Comparison of ENCODE assay signal across 26 mouse cellular contexts in the genomic region with DNA sequence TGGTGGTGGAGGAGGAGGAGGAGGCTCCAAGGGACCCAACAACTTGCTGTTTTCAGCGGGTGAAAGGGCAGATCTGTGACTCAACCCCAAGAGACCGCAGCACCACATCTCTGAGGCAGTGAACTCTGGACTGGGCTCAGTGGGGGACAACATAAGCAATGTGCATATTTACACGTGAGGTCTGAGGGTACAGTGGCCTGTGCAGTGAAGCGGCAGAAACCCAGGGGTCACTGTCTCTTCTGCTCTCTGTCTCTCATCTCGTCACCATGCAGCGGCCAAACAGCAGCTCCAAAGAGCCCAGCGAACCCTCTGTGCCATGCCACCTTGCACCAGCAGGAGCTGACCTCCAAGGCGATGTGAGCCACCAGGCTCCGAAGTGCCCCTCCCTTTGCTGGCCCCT. TPM values are rescaled to one million over a fixed set of nuclear protein-coding genes. Genes with fewer than 3 reads are reported as not detected.
A peak's percentile ranks its signal among the peaks of the same experiment; 100 is the strongest.
DNase-seq lines count a peak whose midpoint lies in the region; ATAC-seq and TF ChIP-seq lines count a peak whose summit lies in the region.
"Had no signal": no experiment of that assay in that cellular context is flagged by ENCODE, and none has a peak within 500 bp of the region (broad histone marks: within the 10 kb centered on the region; RNA-seq: fewer than 3 reads in every experiment).

No protein-coding gene starts in this region.

- H3K27ac ChIP-seq in hindbrain, postnatal 0 days, result no peak overlapping the region
- no peak overlapping the region for H3K27ac ChIP-seq in hindbrain, embryonic 12.5 days
- H3K27ac ChIP-seq in lung, postnatal 0 days (ENCODE audit: low read length), result no peak overlapping the region
- no peak overlapping the region for H3K27ac ChIP-seq in intestine, embryonic 16.5 days (ENCODE audit: low read length)
- H3K27ac ChIP-seq: embryonic facial prominence, embryonic 13.5 days; forebrain, embryonic 12.5 days; heart, embryonic 10.5 days; midbrain, embryonic 12.5 days; neural tube, embryonic 15.5 days; stomach, embryonic 15.5 days had no signal

- H3K4me3 ChIP-seq in hindbrain, postnatal 0 days (ENCODE audit: low read length), result no peak overlapping the region
- H3K4me3 ChIP-seq in hindbrain, embryonic 12.5 days, result no peak overlapping the region
- no peak overlapping the region for H3K4me3 ChIP-seq in lung, postnatal 0 days (ENCODE audit: low read depth, low read length)
- no peak overlapping the region for H3K4me3 ChIP-seq in intestine, embryonic 16.5 days (ENCODE audit: low read length)
- H3K4me3 ChIP-seq: embryonic facial prominence, embryonic 13.5 days; erythroblast, embryonic 14.5 days; forebrain, embryonic 12.5 days; heart, embryonic 10.5 days; midbrain, embryonic 12.5 days; neural tube, embryonic 15.5 days; stomach, embryonic 15.5 days had no signal

- H3K27me3 ChIP-seq in hindbrain, postnatal 0 days (ENCODE audit: insufficient read depth, low read length), result no peaks in the 10 kb centered on the region
- no peaks in the 10 kb centered on the region for H3K27me3 ChIP-seq in hindbrain, embryonic 12.5 days
- no peaks in the 10 kb centered on the region for H3K27me3 ChIP-seq in lung, postnatal 0 days (replicated peaks; ENCODE audit: insufficient read depth, low read length)
- no peaks in the 10 kb centered on the region for H3K27me3 ChIP-seq in intestine, embryonic 16.5 days (replicated peaks; ENCODE audit: control insufficient read depth, insufficient read depth, low read length)
- H3K27me3 ChIP-seq: CH12.LX; embryonic facial prominence, embryonic 13.5 days; forebrain, embryonic 12.5 days; midbrain, embryonic 12.5 days; neural tube, embryonic 15.5 days; Patski; stomach, embryonic 15.5 days had no signal

- H3K4me1 ChIP-seq in hindbrain, postnatal 0 days (ENCODE audit: insufficient read depth, low read length), result 0 out of 2 replicates have a peak, but pooled peaks cover 11% of the 10 kb centered on the region
- peaks cover 22% of the 10 kb centered on the region; the same call in 1 of the 2 replicates for H3K4me1 ChIP-seq in hindbrain, embryonic 12.5 days
- H3K4me1 ChIP-seq in lung, postnatal 0 days (ENCODE audit: insufficient read depth, low read depth, low read length), result peaks cover 10% of the 10 kb centered on the region; the same call in 1 of the 2 replicates
- no peaks in the 10 kb centered on the region; the same call in 1 of the 2 replicates for H3K4me1 ChIP-seq in intestine, embryonic 16.5 days (ENCODE audit: control insufficient read depth, insufficient read depth, low read length)
- H3K4me1 ChIP-seq: midbrain, embryonic 12.5 days had no signal

- no peak overlapping the region for H3K4me2 ChIP-seq in hindbrain, postnatal 0 days (ENCODE audit: low read depth, low read length)
- H3K4me2 ChIP-seq in hindbrain, embryonic 12.5 days (replicated peaks), result no peak overlapping the region
- H3K4me2 ChIP-seq in lung, postnatal 0 days (replicated peaks; ENCODE audit: low read depth, low read length), result no peak overlapping the region
- no peak overlapping the region for H3K4me2 ChIP-seq in intestine, embryonic 16.5 days (ENCODE audit: low read depth, low read length)
- H3K4me2 ChIP-seq: embryonic facial prominence, embryonic 13.5 days; forebrain, embryonic 12.5 days; midbrain, embryonic 12.5 days; neural tube, embryonic 15.5 days; stomach, embryonic 15.5 days had no signal

- TF ChIP-seq EP300 in lung, postnatal 0 days (IDR thresholded peaks at IDR 0.05), result no peak

- ATAC-seq in hindbrain, postnatal 0 days, result no peak
- ATAC-seq in hindbrain, embryonic 12.5 days (ENCODE audit: low FRiP score), result no peak
- no peak for ATAC-seq in lung, postnatal 0 days
- ATAC-seq in intestine, embryonic 16.5 days, result no peak
- ATAC-seq: Patski had no signal

- DNase-seq in hindbrain, postnatal 0 days (ENCODE audit: low spot score), result no peak
- DNase-seq in lung, postnatal 0 days (ENCODE audit: low spot score), result no peak
- no peak for DNase-seq in lung, postnatal 25 days (ENCODE audit: low spot score)
- peak; percentile 85 for DNase-seq in kidney, postnatal 14 days
- no peak for DNase-seq in thymus, postnatal 10 days (ENCODE audit: low spot score in 2 of 2)
- DNase-seq: B cell, adult 2 months; cerebellum, adult 18-20 months; cerebellum, postnatal 14 days; embryo, embryonic 11 days; gastrocnemius, postnatal 25 days; lung, postnatal 10 days; thymus, postnatal 36 days had no signal

- 80% methylated on average over 9 of the region's 9 CpGs for WGBS in hindbrain, postnatal 0 days
- WGBS in hindbrain, embryonic 12.5 days, result 76% methylated on average over 9 of the region's 9 CpGs
- WGBS in lung, postnatal 0 days, result 86% methylated on average over 9 of the region's 9 CpGs
- WGBS in intestine, embryonic 16.5 days, result 84% methylated on average over 9 of the region's 9 CpGs

- H3K9ac ChIP-seq in hindbrain, postnatal 0 days (replicated peaks; ENCODE audit: low read length), result no peak overlapping the region
- no peak overlapping the region for H3K9ac ChIP-seq in hindbrain, embryonic 12.5 days
- H3K9ac ChIP-seq in lung, postnatal 0 days (replicated peaks; ENCODE audit: low read depth), result no peak overlapping the region
- H3K9ac ChIP-seq in intestine, embryonic 16.5 days (ENCODE audit: low read depth, low read length), result no peak overlapping the region
- H3K9ac ChIP-seq: embryonic facial prominence, embryonic 13.5 days; forebrain, embryonic 12.5 days; midbrain, embryonic 12.5 days; neural tube, embryonic 15.5 days; stomach, embryonic 15.5 days had no signal

- no peaks in the 10 kb centered on the region for H3K9me3 ChIP-seq in hindbrain, postnatal 0 days (ENCODE audit: low read length)
- H3K9me3 ChIP-seq in hindbrain, embryonic 12.5 days (replicated peaks), result no peaks in the 10 kb centered on the region
- no peaks in the 10 kb centered on the region for H3K9me3 ChIP-seq in lung, postnatal 0 days (ENCODE audit: low read length)
- no peaks in the 10 kb centered on the region for H3K9me3 ChIP-seq in intestine, embryonic 16.5 days (ENCODE audit: control insufficient read depth, low read length)
- H3K9me3 ChIP-seq: embryonic facial prominence, embryonic 13.5 days; forebrain, embryonic 12.5 days; G1E; heart, embryonic 10.5 days; midbrain, embryonic 12.5 days; neural tube, embryonic 15.5 days; stomach, embryonic 15.5 days had no signal

- 0 out of 2 replicates have a peak, but pooled peaks have one; percentile 9 for TF ChIP-seq CTCF in hindbrain, postnatal 0 days (IDR thresholded peaks at IDR 0.05; ENCODE audit: low read depth)
- TF ChIP-seq CTCF in lung, postnatal 0 days (IDR thresholded peaks at IDR 0.05), result 0 out of 2 replicates have a peak, but pooled peaks have one; percentile 4

- no peaks in the 10 kb centered on the region for H3K36me3 ChIP-seq in hindbrain, postnatal 0 days (ENCODE audit: insufficient read depth, low read length)
- no peaks in the 10 kb centered on the region for H3K36me3 ChIP-seq in hindbrain, embryonic 12.5 days
- H3K36me3 ChIP-seq in lung, postnatal 0 days (ENCODE audit: insufficient read depth, low read length), result no peaks in the 10 kb centered on the region
- no peaks in the 10 kb centered on the region for H3K36me3 ChIP-seq in intestine, embryonic 16.5 days (ENCODE audit: control insufficient read depth, insufficient read depth, low read length)
- H3K36me3 ChIP-seq: forebrain, embryonic 12.5 days; G1E; heart, embryonic 10.5 days; neural tube, embryonic 15.5 days; stomach, embryonic 15.5 days had no signal

RNA-seq across cellular contexts. Expression of a gene that starts 49.1 kb away (rescaled TPM):
- 15.3 and 22.4 TPM in 2 replicates for total RNA-seq in hindbrain, postnatal 0 days (2014; rRNA removed)
- 16.6 and 17.5 TPM in 2 replicates for polyA plus RNA-seq in hindbrain, postnatal 0 days (2015; fragmentation: Nextera tagmentation; extraction: Ambion mirVana)
- polyA plus RNA-seq in hindbrain, embryonic 12.5 days (2016; fragmentation: Nextera tagmentation; extraction: Ambion mirVana), result 13.6 and 15.9 TPM in 2 replicates
- polyA plus RNA-seq in lung, postnatal 0 days (2015; fragmentation: Nextera tagmentation; extraction: Ambion mirVana), result 2.2 and 3.0 TPM in 2 replicates
- 4.3 and 4.7 TPM in 2 replicates for polyA plus RNA-seq in intestine, embryonic 16.5 days (2015; fragmentation: Nextera tagmentation; extraction: Ambion mirVana)
- total RNA-seq: G1E; hematopoietic stem cell, adult 5-6 weeks; megakaryocyte progenitor cell, adult 5-6 weeks had no signal
- polyA plus RNA-seq: G1E had no signal
